Mouse (Mus musculus) heart, adult 2 months (tissue): Measurements from ENCODE around the gene Klhl18. TPM values are rescaled to one million over a fixed set of nuclear protein-coding genes. Genes with fewer than 3 reads are reported as not detected.
"Not testable (repeated sequence)": the region's sequence is repeated elsewhere in the genome, so short reads cannot be mapped to it uniquely, and the experiment has no call there.

Experiments
- DNase-seq, 2 experiments: peaks; one replicate each; pipeline ENCODE4 v3.0.0; 2021
- H3K27ac ChIP-seq: fragments of 200-600 bp; 2 replicates; pipeline ENCODE4 v1.8.1; 2022
- H3K27me3 ChIP-seq: fragments of 200-500 bp; 2 replicates; pipeline ENCODE4 v1.6.1; 2012; ENCODE audit warnings: mild to moderate bottlenecking, low read length, inconsistent platforms, mixed read lengths; ENCODE audit not compliant: control insufficient read depth, insufficient read depth
- H3K36me3 ChIP-seq: fragments of 200-500 bp; 2 replicates; pipeline ENCODE4 v1.6.1; 2012; ENCODE audit warnings: low read length, inconsistent platforms; ENCODE audit not compliant: control insufficient read depth, insufficient read depth
- H3K4me1 ChIP-seq: fragments of 200-500 bp; 2 replicates; pipeline ENCODE4 v1.6.1; 2011; ENCODE audit warnings: low read length; ENCODE audit not compliant: control insufficient read depth, insufficient read depth
- H3K4me3 ChIP-seq: fragments of 200-600 bp; 2 replicates; pipeline ENCODE4 v1.8.1; 2022
- H3K79me2 ChIP-seq: fragments of 200-500 bp; replicated peaks from 2 replicates; pipeline ENCODE4 v1.6.1; 2012; ENCODE audit warnings: mild to moderate bottlenecking, inconsistent platforms, low read length, moderate library complexity, mixed read lengths; ENCODE audit not compliant: control insufficient read depth, insufficient read depth
- H3K9ac ChIP-seq: fragments of 200-500 bp; 2 replicates; pipeline ENCODE4 v1.6.1; 2012; ENCODE audit warnings: low read depth, mild to moderate bottlenecking, control low read depth, inconsistent platforms, low read length, mixed read lengths
- CTCF ChIP-seq: fragments of 200-600 bp; IDR thresholded peaks from 2 replicates; pipeline ENCODE4 v1.8.1; 2022; ENCODE audit warnings: antibody characterized with exemption, mild to moderate bottlenecking, moderate library complexity
- EP300 ChIP-seq: fragments of 200-500 bp; IDR thresholded peaks from 2 replicates; pipeline ENCODE4 v1.6.1; 2011; ENCODE audit warnings: low read depth, low read length, control low read depth; ENCODE audit not compliant: insufficient read depth
- POLR2A ChIP-seq: fragments of 200-500 bp; IDR thresholded peaks from 2 replicates; pipeline ENCODE4 v1.6.1; 2011; ENCODE audit warnings: mild to moderate bottlenecking, low read depth, low read length, control low read depth; ENCODE audit not compliant: insufficient read depth
- WGBS: fragments of 180-500 bp; shearing (Covaris S2); methylation state at CpG from one replicate; pipeline ENCODE4 v1.1.7; 2018; 5-methylcytosine and 5-hydroxymethylcytosine counted together
- intact Hi-C: fragments of 180-260 bp; cut with DNase I; formaldehyde crosslinking; loops from one replicate; pipeline ENCODE4 v1.15.1; 2025
- polyA plus RNA-seq: library from polyadenylated mRNA; depleted of rRNA; stranded (reverse); fragments of >200 nt; gene quantifications from 2 replicates; pipeline ENCODE4 v1.2.3, GENCODE M21; 2012
- total RNA-seq, 2 experiments: library from RNA; stranded (reverse); gene quantifications; 2 replicates each; pipeline ENCODE4 v1.2.3; 2021

Klhl18 gene
- total and polyA plus RNA-seq, 3 experiments: 11.4 to 13.0 (median 12.0) TPM

- intact Hi-C loops: loop anchor here (5.0 kb wide), 1 partner anchor 209 kb away; the partner anchor contains the start of gene Nradd
- WGBS: 44% methylated on average over 5 of the region's 7 CpGs
Measured at GRCm38 (mm10) chr9:110412926-110413325, 63.6 kb downstream of the Klhl18 start.

GRCm38 (mm10) chr9:110410908-110411887, 65.3 kb downstream of the Klhl18 start:
- WGBS: 19% methylated on average over 6 of the region's 6 CpGs
- intact Hi-C loops: loop anchor here (2.0 to 5.0 kb wide), 5 partner anchors 122 to 462 kb away; partner anchors contain the start of genes Nradd and Setd2
- H3K4me3 ChIP-seq: no peak overlapping the region
- H3K27ac ChIP-seq: no peak overlapping the region
- H3K27me3 ChIP-seq: no peaks in the 10 kb centered on the region
- no peaks in the 10 kb centered on the region for H3K36me3 ChIP-seq
- H3K9ac ChIP-seq: no peak overlapping the region
- H3K4me1 ChIP-seq: peaks cover 2% of the 10 kb centered on the region
- H3K79me2 ChIP-seq: peaks cover 2% of the 10 kb centered on the region
- DNase-seq: peak; percentile 78 to 82
- TF ChIP-seq POLR2A: no peak
- TF ChIP-seq EP300: peak; percentile 82; the same call in 1 of the 2 replicates
- TF ChIP-seq CTCF: peak; percentile 87

More at GRCm38 (mm10) chr9:110412926-110413325, 63.6 kb downstream of the Klhl18 start:
- no peaks in the 10 kb centered on the region; the same call in 1 of the 2 replicates for H3K4me1 ChIP-seq
- no peak overlapping the region for H3K27ac ChIP-seq
- no peak for TF ChIP-seq CTCF
- TF ChIP-seq POLR2A: no peak
- TF ChIP-seq EP300: no peak
- H3K4me3 ChIP-seq: no peak overlapping the region
- no peak overlapping the region for H3K9ac ChIP-seq
- H3K27me3 ChIP-seq: no peaks in the 10 kb centered on the region
- no peak for DNase-seq
- H3K36me3 ChIP-seq: no peaks in the 10 kb centered on the region
- no peaks in the 10 kb centered on the region for H3K79me2 ChIP-seq

GRCm38 (mm10) chr9:110408099-110408773, 68.3 kb downstream of the Klhl18 start, which contains the start of gene Ptpn23:
Gene Ptpn23 (minus strand): TSS chr9:110408213.
- Histone ChIP-seq H3K4me3 (peak within 1 kb of the TSS; percentile 82), H3K4me1 (peaks cover 2% of the 10 kb centered on the region), H3K27ac (peak within 1 kb of the TSS; percentile 93), H3K27me3 (no peaks in the 10 kb centered on the region), H3K9ac (peak within 1 kb of the TSS; percentile 86), H3K36me3 (no peaks in the 10 kb centered on the region), H3K79me2 (peaks cover 2% of the 10 kb centered on the region)
- TF ChIP-seq POLR2A (peak; percentile 90), CTCF (no peak), EP300 (peak; percentile 79)
- under 1% methylated on average over 39 of the region's 39 CpGs for WGBS
- peak; percentile 95 to 96 for DNase-seq
- intact Hi-C loops: loop anchor here (5.0 to 10.0 kb wide), 2 partner anchors 76 to 867 kb away; partner anchors contain the start of genes Epm2aip1, Mlh1 and Scap

GRCm38 (mm10) chr9:110407311-110408098, 69.0 kb downstream of the Klhl18 start:
- Histone ChIP-seq H3K27ac (peak overlapping the region; percentile 93), H3K79me2 (peaks cover 2% of the 10 kb centered on the region), H3K4me1 (peaks cover 2% of the 10 kb centered on the region), H3K9ac (peak overlapping the region; percentile 73), H3K27me3 (no peaks in the 10 kb centered on the region), H3K4me3 (peak overlapping the region; percentile 82), H3K36me3 (no peaks in the 10 kb centered on the region)
- under 1% methylated on average over 41 of the region's 41 CpGs for WGBS
- DNase-seq: no peak
- TF ChIP-seq CTCF (no peak), POLR2A (no peak), EP300 (no peak)
- intact Hi-C loops: loop anchor here (5.0 to 10.0 kb wide), 2 partner anchors 75 to 867 kb away; partner anchors contain the start of genes Epm2aip1, Mlh1 and Scap

- intact Hi-C loops: loop anchor here (10.0 kb wide), 1 partner anchor 872 kb away; the partner anchor contains the start of genes Epm2aip1 and Mlh1
- 91% methylated on average over 4 of the region's 4 CpGs for WGBS
Measured at GRCm38 (mm10) chr9:110403240-110403639, 73.3 kb downstream of the Klhl18 start.

More at GRCm38 (mm10) chr9:110403240-110403639, 73.3 kb downstream of the Klhl18 start:
- H3K4me3 ChIP-seq, H3K4me1 ChIP-seq, H3K9ac ChIP-seq, H3K27me3 ChIP-seq, DNase-seq, H3K27ac ChIP-seq, H3K79me2 ChIP-seq, H3K36me3 ChIP-seq: not testable (repeated sequence)
- TF ChIP-seq CTCF: 0 out of 2 replicates have a peak, but pooled peaks have one; percentile 12
